Mouse (Mus musculus): Measurements from ENCODE around the gene Srarp. TPM values are rescaled to one million over a fixed set of nuclear protein-coding genes. Genes with fewer than 3 reads are reported as not detected.
A peak's percentile ranks its signal among the peaks of the same experiment; 100 is the strongest.

The Srarp gene
- polyA plus RNA-seq, 1 experiment from 2014 or later = not detected

DNA sequence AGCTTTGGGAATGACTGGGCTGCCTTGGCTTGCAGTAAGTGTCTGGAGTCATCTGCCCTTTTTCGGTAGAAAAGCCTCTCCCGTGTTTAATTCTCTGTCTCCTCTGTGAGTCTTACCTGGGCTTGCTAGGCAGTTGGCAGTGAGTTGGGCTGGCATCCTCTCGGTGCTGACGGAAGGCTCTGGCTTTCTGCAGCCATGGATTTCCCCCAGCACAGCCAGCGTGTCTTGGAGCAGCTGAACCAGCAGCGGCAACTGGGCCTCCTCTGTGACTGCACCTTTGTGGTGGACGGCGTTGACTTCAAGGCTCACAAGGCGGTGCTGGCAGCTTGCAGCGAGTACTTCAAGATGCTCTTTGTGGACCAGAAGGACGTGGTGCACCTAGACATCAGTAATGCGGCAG lies 25.7 kb upstream of the Srarp start:
- Histone ChIP-seq H3K27ac (ENCODE audit: low read depth, low read length) (no peak overlapping the region), H3K9me3 (ENCODE audit: control insufficient read depth, low read length) (no peaks in the 10 kb centered on the region), H3K36me3 (ENCODE audit: control insufficient read depth, insufficient read depth, low read length) (peaks cover 16% of the 10 kb centered on the region; the same call in 1 of the 2 replicates), H3K4me1 (replicated peaks; ENCODE audit: control insufficient read depth, insufficient read depth, low read length) (peaks cover 6% of the 10 kb centered on the region; the same call in 1 of the 2 replicates), H3K4me2 (replicated peaks; ENCODE audit: low read depth, low read length) (no peak overlapping the region), H3K4me3 (ENCODE audit: low read depth, low read length) (no peak overlapping the region), H3K9ac (ENCODE audit: low read depth, low read length) (no peak overlapping the region), H3K27me3 (ENCODE audit: control insufficient read depth, insufficient read depth, low read length) (no peaks in the 10 kb centered on the region)
- no peak for DNase-seq (ENCODE audit: low spot score)
- ATAC-seq (ENCODE audit: low FRiP score) = no peak
- 91% methylated on average over 12 of the region's 12 CpGs for WGBS

DNA sequence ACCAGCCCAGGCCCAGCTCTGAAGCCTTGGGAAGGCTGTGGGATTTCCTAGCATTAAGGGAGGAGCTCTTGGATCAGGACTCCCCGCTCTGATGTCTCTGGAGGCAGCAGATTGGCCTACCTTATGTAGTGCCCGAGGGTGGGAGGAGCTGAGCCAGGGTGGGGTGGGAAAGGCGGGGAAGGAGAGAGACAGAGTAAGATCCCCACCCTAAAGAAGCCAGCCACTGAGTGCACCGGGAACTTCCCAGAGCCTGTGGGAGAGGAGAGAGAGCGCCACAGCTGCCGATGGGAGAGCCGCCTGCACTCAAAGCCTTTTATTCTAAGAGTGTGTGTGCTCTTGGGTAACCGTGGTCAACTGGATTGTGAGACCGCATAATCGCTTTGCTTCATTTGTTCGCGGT lies 25.2 kb upstream of the Srarp start:
- ATAC-seq (ENCODE audit: low FRiP score) = no peak

DNA sequence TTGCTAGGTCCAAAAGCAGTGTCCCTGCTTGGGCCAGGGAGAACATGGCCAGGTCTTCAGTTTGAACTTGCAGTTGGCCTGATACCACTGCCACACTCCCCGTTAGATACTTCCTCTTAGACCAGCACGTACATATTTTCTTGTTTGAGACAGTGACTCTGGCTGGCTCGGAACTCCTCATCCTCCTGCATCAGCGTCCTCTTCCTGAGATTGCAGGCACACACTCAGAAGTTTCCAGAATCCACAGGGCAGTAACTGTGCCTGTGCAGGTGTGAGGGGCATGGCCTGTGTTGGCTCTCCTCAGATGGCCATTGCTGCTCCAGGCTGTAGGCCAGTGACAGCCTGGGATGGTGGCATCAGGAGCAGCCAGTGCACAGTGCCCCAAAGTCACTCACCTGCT lies 24.6 kb upstream of the Srarp start:
- peaks cover 12% of the 10 kb centered on the region; the same call in 1 of the 2 replicates for H3K36me3 ChIP-seq (ENCODE audit: control insufficient read depth, insufficient read depth, low read length)
- no peak overlapping the region for H3K27ac ChIP-seq (ENCODE audit: low read depth, low read length)
- H3K9me3 ChIP-seq (ENCODE audit: control insufficient read depth, low read length) = no peaks in the 10 kb centered on the region
- no peaks in the 10 kb centered on the region for H3K27me3 ChIP-seq (ENCODE audit: control insufficient read depth, insufficient read depth, low read length)
- WGBS = 91% methylated on average over 4 of the region's 4 CpGs
- H3K4me3 ChIP-seq (ENCODE audit: low read depth, low read length) = no peak overlapping the region
- H3K9ac ChIP-seq (ENCODE audit: low read depth, low read length) = no peak overlapping the region
- no peak overlapping the region for H3K4me2 ChIP-seq (replicated peaks; ENCODE audit: low read depth, low read length)
- ATAC-seq (ENCODE audit: low FRiP score) = no peak
- H3K4me1 ChIP-seq (replicated peaks; ENCODE audit: control insufficient read depth, insufficient read depth, low read length) = peaks cover 6% of the 10 kb centered on the region; the same call in 1 of the 2 replicates
- no peak for DNase-seq (ENCODE audit: low spot score)

More for the DNA sequence above, 25.2 kb upstream of the Srarp start:
- H3K4me1 ChIP-seq (replicated peaks; ENCODE audit: control insufficient read depth, insufficient read depth, low read length) = peaks cover 6% of the 10 kb centered on the region; the same call in 1 of the 2 replicates
- no peak overlapping the region for H3K4me3 ChIP-seq (ENCODE audit: low read depth, low read length)
- WGBS = 55% methylated on average over 12 of the region's 12 CpGs
- H3K9me3 ChIP-seq (ENCODE audit: control insufficient read depth, low read length) = no peaks in the 10 kb centered on the region
- H3K4me2 ChIP-seq (replicated peaks; ENCODE audit: low read depth, low read length) = no peak overlapping the region
- H3K27ac ChIP-seq (ENCODE audit: low read depth, low read length) = no peak overlapping the region
- H3K36me3 ChIP-seq (ENCODE audit: control insufficient read depth, insufficient read depth, low read length) = peaks cover 15% of the 10 kb centered on the region; the same call in 1 of the 2 replicates
- no peak overlapping the region for H3K9ac ChIP-seq (ENCODE audit: low read depth, low read length)
- DNase-seq (ENCODE audit: low spot score) = no peak
- no peaks in the 10 kb centered on the region for H3K27me3 ChIP-seq (ENCODE audit: control insufficient read depth, insufficient read depth, low read length)

DNA sequence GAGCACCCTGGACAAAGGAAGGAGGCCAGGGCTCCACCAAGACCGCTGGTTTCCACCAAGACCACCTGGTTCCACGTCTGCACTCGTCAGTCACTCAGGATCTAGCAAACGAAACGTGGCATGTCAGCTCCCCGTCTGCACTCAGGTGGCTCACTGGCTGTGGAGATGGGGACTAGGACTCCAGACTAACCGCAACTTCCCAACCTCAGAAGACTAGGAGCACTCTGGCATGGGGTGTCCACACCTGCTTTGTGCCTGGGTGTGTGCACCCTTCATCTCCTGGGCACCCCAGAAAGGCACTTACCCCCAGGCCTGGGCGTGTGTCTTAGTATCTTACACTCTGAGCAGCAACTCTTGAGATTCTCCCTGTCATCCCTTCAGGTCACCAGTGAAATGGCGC lies 23.9 kb upstream of the Srarp start:
- H3K36me3 ChIP-seq (ENCODE audit: control insufficient read depth, insufficient read depth, low read length) = peaks cover 8% of the 10 kb centered on the region; the same call in 1 of the 2 replicates
- no peak overlapping the region for H3K9ac ChIP-seq (ENCODE audit: low read depth, low read length)

DNA sequence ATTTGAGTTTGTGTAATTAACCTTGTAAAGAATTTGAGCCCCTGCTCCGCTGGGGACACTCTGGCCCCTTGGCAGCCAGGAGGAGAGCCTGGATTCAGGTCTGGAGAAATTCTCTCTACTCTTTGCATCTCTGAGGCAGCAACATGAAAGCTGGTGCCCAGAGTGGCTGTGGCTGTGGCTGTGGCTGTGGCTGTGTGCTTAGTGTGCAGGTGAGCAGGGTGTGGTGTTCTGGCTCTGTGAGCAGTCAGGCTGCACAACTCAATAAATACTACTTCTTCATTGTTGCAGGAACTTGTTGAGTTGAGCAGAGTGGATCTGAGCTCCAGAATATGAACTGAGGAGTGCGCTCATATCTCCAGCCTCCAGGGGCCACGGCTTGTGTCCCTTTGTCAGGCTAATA lies 23.0 kb upstream of the Srarp start:
- no peak overlapping the region for H3K9ac ChIP-seq (ENCODE audit: low read depth, low read length)
- no peak for ATAC-seq (ENCODE audit: low FRiP score)
- peaks cover 6% of the 10 kb centered on the region; the same call in 1 of the 2 replicates for H3K4me1 ChIP-seq (replicated peaks; ENCODE audit: control insufficient read depth, insufficient read depth, low read length)
- H3K4me2 ChIP-seq (replicated peaks; ENCODE audit: low read depth, low read length) = no peak overlapping the region
- WGBS = 64% methylated on average over 3 of the region's 3 CpGs
- no peak for DNase-seq (ENCODE audit: low spot score)
- H3K9me3 ChIP-seq (ENCODE audit: control insufficient read depth, low read length) = no peaks in the 10 kb centered on the region
- no peak overlapping the region for H3K27ac ChIP-seq (ENCODE audit: low read depth, low read length)
- peaks cover 2% of the 10 kb centered on the region; the same call in 1 of the 2 replicates for H3K36me3 ChIP-seq (ENCODE audit: control insufficient read depth, insufficient read depth, low read length)
- no peak overlapping the region for H3K4me3 ChIP-seq (ENCODE audit: low read depth, low read length)
- no peaks in the 10 kb centered on the region for H3K27me3 ChIP-seq (ENCODE audit: control insufficient read depth, insufficient read depth, low read length)

More for the DNA sequence above, 23.9 kb upstream of the Srarp start:
- Histone ChIP-seq H3K9me3 (ENCODE audit: control insufficient read depth, low read length) (no peaks in the 10 kb centered on the region), H3K27ac (ENCODE audit: low read depth, low read length) (no peak overlapping the region), H3K4me3 (ENCODE audit: low read depth, low read length) (no peak overlapping the region), H3K27me3 (ENCODE audit: control insufficient read depth, insufficient read depth, low read length) (no peaks in the 10 kb centered on the region), H3K4me1 (replicated peaks; ENCODE audit: control insufficient read depth, insufficient read depth, low read length) (peaks cover 6% of the 10 kb centered on the region; the same call in 1 of the 2 replicates), H3K4me2 (replicated peaks; ENCODE audit: low read depth, low read length) (no peak overlapping the region)
- DNase-seq (ENCODE audit: low spot score) = no peak
- no peak for ATAC-seq (ENCODE audit: low FRiP score)
- WGBS = 88% methylated on average over 9 of the region's 9 CpGs

DNA sequence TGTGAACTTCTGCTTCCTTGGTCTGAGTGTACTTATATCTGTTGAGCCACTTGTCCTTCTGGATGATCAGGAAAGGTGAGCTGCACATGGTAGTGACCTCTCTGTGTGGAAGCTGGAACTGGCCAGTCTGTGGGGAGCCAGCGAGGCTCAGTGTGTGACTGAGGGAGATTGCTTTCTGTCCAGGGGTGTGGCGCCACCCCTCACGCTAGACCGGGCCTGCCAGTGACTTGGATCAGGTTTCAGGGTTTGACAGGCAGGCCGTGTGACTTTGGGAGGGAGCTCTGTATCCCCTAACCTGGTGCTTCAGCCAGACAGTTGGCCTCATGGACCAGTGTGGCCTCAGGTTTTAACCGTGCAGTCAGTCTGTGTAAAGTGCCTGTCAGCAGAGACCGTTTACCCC lies 22.3 kb upstream of the Srarp start:
- no peak overlapping the region for H3K4me2 ChIP-seq (replicated peaks; ENCODE audit: low read depth, low read length)
- WGBS = 14% methylated on average over 7 of the region's 7 CpGs
- ATAC-seq (ENCODE audit: low FRiP score) = peak; percentile 48; the same call in 1 of the 2 replicates
- H3K36me3 ChIP-seq (ENCODE audit: control insufficient read depth, insufficient read depth, low read length) = peaks cover 2% of the 10 kb centered on the region; the same call in 1 of the 2 replicates
- no peaks in the 10 kb centered on the region for H3K27me3 ChIP-seq (ENCODE audit: control insufficient read depth, insufficient read depth, low read length)
- peak overlapping the region; percentile 62; the same call in 1 of the 2 replicates for H3K27ac ChIP-seq (ENCODE audit: low read depth, low read length)
- H3K4me3 ChIP-seq (ENCODE audit: low read depth, low read length) = no peak overlapping the region
- H3K4me1 ChIP-seq (replicated peaks; ENCODE audit: control insufficient read depth, insufficient read depth, low read length) = peaks cover 6% of the 10 kb centered on the region; the same call in 1 of the 2 replicates
- DNase-seq (ENCODE audit: low spot score) = no peak
- no peaks in the 10 kb centered on the region for H3K9me3 ChIP-seq (ENCODE audit: control insufficient read depth, low read length)
- 0 out of 2 replicates have a peak overlapping the region, but pooled peaks have one; percentile 15 for H3K9ac ChIP-seq (ENCODE audit: low read depth, low read length)

DNA sequence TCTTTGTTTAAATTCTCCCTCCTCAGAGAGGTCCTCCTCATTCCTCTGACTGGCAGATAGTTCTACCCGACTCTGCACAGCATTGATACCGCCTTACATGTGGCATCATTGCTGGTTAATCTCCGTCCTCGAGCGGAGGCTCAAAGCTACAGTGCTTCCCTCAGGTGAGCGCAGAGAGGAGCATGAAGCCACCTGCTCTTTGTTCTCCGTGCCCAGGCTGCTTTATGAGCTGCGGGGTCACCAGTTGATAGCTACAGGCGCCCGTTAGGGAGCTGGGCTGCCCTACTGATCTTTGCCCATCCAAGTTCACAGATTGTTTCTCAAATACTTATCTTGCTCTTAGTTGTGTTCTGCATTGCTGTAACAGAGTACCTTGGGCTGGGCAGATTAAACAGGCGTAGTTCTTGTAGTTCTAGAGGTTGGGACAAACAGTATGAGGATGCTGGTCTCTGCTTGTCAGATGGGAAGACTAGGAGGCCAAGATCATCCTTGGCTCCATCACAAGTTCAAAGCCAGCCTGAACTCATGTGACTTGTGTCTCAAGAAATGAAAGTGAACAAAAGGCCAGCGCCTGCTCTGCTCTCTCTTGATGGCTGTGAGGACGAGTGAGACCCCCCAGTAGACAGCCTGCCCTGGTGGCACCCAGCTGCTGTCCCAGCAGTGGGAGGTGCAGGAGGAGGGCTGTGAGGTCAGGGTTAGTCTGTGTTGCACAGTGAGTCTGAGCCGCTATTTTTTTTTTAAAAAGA lies 20.5 kb upstream of the Srarp start:
- WGBS = 94% methylated on average over 14 of the region's 14 CpGs
- no peaks in the 10 kb centered on the region for H3K9me3 ChIP-seq (ENCODE audit: control insufficient read depth, low read length)

DNA sequence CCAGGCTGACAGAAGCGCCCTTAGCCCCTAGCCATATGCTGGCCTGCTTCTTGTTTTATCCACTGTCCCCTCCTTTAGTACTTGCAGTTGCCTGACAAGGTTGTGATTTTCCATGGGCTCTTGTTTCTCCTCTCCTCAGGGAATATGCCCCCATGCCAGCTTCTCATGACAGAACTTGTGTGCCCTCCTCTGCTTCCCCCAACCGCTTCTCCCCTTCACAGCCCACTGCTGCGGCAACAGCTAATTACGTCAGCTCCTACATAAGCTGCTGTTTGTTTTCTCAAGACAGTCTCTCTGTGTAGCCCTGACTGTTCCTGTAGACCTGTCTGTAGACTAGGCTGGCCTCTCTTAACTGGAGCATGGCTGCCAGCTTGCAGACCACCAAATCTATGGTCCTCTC lies 19.6 kb upstream of the Srarp start:
- peaks cover 6% of the 10 kb centered on the region; the same call in 1 of the 2 replicates for H3K4me1 ChIP-seq (replicated peaks; ENCODE audit: control insufficient read depth, insufficient read depth, low read length)
- H3K27ac ChIP-seq (ENCODE audit: low read depth, low read length) = no peak overlapping the region
- H3K4me2 ChIP-seq (replicated peaks; ENCODE audit: low read depth, low read length) = no peak overlapping the region
- H3K36me3 ChIP-seq (ENCODE audit: control insufficient read depth, insufficient read depth, low read length) = 0 out of 2 replicates have a peak, but pooled peaks cover 2% of the 10 kb centered on the region
- whole genome bisulfite sequencing = 82% methylated on average over 4 of the region's 4 CpGs
- no peaks in the 10 kb centered on the region for H3K9me3 ChIP-seq (ENCODE audit: control insufficient read depth, low read length)
- no peak for DNase-seq (ENCODE audit: low spot score)
- no peak for ATAC-seq (ENCODE audit: low FRiP score)
- no peak overlapping the region for H3K9ac ChIP-seq (ENCODE audit: low read depth, low read length)
- H3K27me3 ChIP-seq (ENCODE audit: control insufficient read depth, insufficient read depth, low read length) = no peaks in the 10 kb centered on the region
- H3K4me3 ChIP-seq (ENCODE audit: low read depth, low read length) = no peak overlapping the region

More for the DNA sequence above, 20.5 kb upstream of the Srarp start:
- Histone ChIP-seq H3K9ac (ENCODE audit: low read depth, low read length) (no peak overlapping the region), H3K36me3 (ENCODE audit: control insufficient read depth, insufficient read depth, low read length) (0 out of 2 replicates have a peak, but pooled peaks cover 2% of the 10 kb centered on the region), H3K27ac (ENCODE audit: low read depth, low read length) (no peak overlapping the region), H3K4me3 (ENCODE audit: low read depth, low read length) (no peak overlapping the region), H3K4me2 (replicated peaks; ENCODE audit: low read depth, low read length) (no peak overlapping the region), H3K27me3 (ENCODE audit: control insufficient read depth, insufficient read depth, low read length) (no peaks in the 10 kb centered on the region), H3K4me1 (replicated peaks; ENCODE audit: control insufficient read depth, insufficient read depth, low read length) (peaks cover 6% of the 10 kb centered on the region; the same call in 1 of the 2 replicates)
- DNase-seq (ENCODE audit: low spot score) = no peak
- no peak for ATAC-seq (ENCODE audit: low FRiP score)

All from hindbrain, embryonic 11.5 days (tissue).